Mouse (Mus musculus) spleen, adult 2 months (tissue): Measurements from ENCODE around the gene Ppm1m. TPM values are rescaled to one million over a fixed set of nuclear protein-coding genes. Genes with fewer than 3 reads are reported as not detected.

Source experiments
- DNase-seq, 2 experiments: peaks; one replicate each; pipeline versions ENCODE4 v3.0.0 to v3.0.0-alpha.2; 2012 to 2021; ENCODE audit warnings: low spot score in 2 of 2, low read depth in 1 of 2
- H3K27ac ChIP-seq: fragments of 200-500 bp; 2 replicates; pipeline ENCODE4 v1.5.1; 2012; ENCODE audit warnings: low read length, inconsistent platforms; ENCODE audit not compliant: insufficient read depth
- H3K27me3 ChIP-seq: fragments of 200-500 bp; 2 replicates; pipeline ENCODE4 v1.6.1; 2012; ENCODE audit warnings: mild to moderate bottlenecking, moderate library complexity, low read length, inconsistent platforms; ENCODE audit not compliant: control insufficient read depth, insufficient read depth
- H3K36me3 ChIP-seq: fragments of 200-500 bp; 2 replicates; pipeline ENCODE4 v1.6.1; 2012; ENCODE audit warnings: mild to moderate bottlenecking, low read length, inconsistent platforms; ENCODE audit not compliant: control insufficient read depth, insufficient read depth
- H3K4me1 ChIP-seq: fragments of 200-500 bp; 2 replicates; pipeline ENCODE4 v1.6.1; 2011; ENCODE audit warnings: inconsistent platforms; ENCODE audit not compliant: control insufficient read depth, insufficient read depth, insufficient read length
- H3K4me3 ChIP-seq: fragments of 200-500 bp; 2 replicates; pipeline ENCODE4 v1.5.1; 2011; ENCODE audit warnings: mild to moderate bottlenecking, inconsistent platforms; ENCODE audit not compliant: insufficient read depth, insufficient read length; ENCODE audit errors: extremely low read depth
- CTCF ChIP-seq: fragments of 200-500 bp; IDR thresholded peaks from 2 replicates; pipeline ENCODE4 v1.5.1; 2011; ENCODE audit warnings: mild to moderate bottlenecking, inconsistent platforms; ENCODE audit not compliant: insufficient read depth, insufficient read length, insufficient replicate concordance; ENCODE audit errors: extremely low read depth
- POLR2A ChIP-seq: fragments of 200-500 bp; IDR thresholded peaks from 2 replicates; pipeline ENCODE4 v1.6.1; 2011; ENCODE audit warnings: low read depth, low read length, inconsistent platforms
- WGBS: fragments of 180-500 bp; shearing (Covaris S2); methylation state at CpG from one replicate; pipeline ENCODE4 v1.1.7; 2018; 5-methylcytosine and 5-hydroxymethylcytosine counted together
- polyA plus RNA-seq: library from polyadenylated mRNA; depleted of rRNA; stranded (reverse); fragments of >200 nt; gene quantifications from 2 replicates; pipeline ENCODE4 v1.2.3, GENCODE M21; 2012

The Ppm1m gene
- polyA plus RNA-seq, 1 experiment, result 87.4 TPM

- H3K4me1 ChIP-seq, result peaks cover 10% of the 10 kb centered on the region
- no peaks in the 10 kb centered on the region for H3K27me3 ChIP-seq
- 69% methylated on average over 5 of the region's 5 CpGs for WGBS
- peaks cover 30% of the 10 kb centered on the region for H3K36me3 ChIP-seq
- DNase-seq, result no peak
- H3K27ac ChIP-seq, result no peak overlapping the region
- H3K4me3 ChIP-seq, result no peak overlapping the region
- TF ChIP-seq POLR2A, result no peak
- no peak for TF ChIP-seq CTCF
Observed at GRCm38 (mm10) chr9:106176769-106177168, 22.8 kb downstream of the Ppm1m start.

GRCm38 (mm10) chr9:106175552-106176200, 23.9 kb downstream of the Ppm1m start:
- Histone ChIP-seq H3K27me3 (no peaks in the 10 kb centered on the region), H3K27ac (no peak overlapping the region; the same call in 1 of the 2 replicates), H3K4me3 (no peak overlapping the region), H3K36me3 (peaks cover 22% of the 10 kb centered on the region), H3K4me1 (peaks cover 10% of the 10 kb centered on the region)
- no peak for TF ChIP-seq CTCF
- 26% methylated on average over 3 of the region's 3 CpGs for WGBS
- DNase-seq, result no peak

GRCm38 (mm10) chr9:106173363-106173762, 26.2 kb downstream of the Ppm1m start:
- Histone ChIP-seq H3K27ac (no peak overlapping the region), H3K4me3 (no peak overlapping the region), H3K36me3 (peaks cover 10% of the 10 kb centered on the region), H3K27me3 (no peaks in the 10 kb centered on the region), H3K4me1 (peaks cover 10% of the 10 kb centered on the region)
- DNase-seq, result no peak
- no peak for TF ChIP-seq CTCF
- TF ChIP-seq POLR2A, result no peak
- 38% methylated on average over 2 of the region's 2 CpGs for WGBS

- TF ChIP-seq POLR2A (no peak), CTCF (no peak)
- WGBS, result 15% methylated on average over 3 of the region's 3 CpGs
- H3K27ac ChIP-seq, result no peak overlapping the region
- no peaks in the 10 kb centered on the region for H3K27me3 ChIP-seq
- H3K4me3 ChIP-seq, result peak overlapping the region; percentile 91; the same call in 1 of the 2 replicates
- no peak for DNase-seq
- H3K4me1 ChIP-seq, result peaks cover 10% of the 10 kb centered on the region
- peaks cover 4% of the 10 kb centered on the region for H3K36me3 ChIP-seq
Observed at GRCm38 (mm10) chr9:106172527-106172926, 27.0 kb downstream of the Ppm1m start.

DNA sequence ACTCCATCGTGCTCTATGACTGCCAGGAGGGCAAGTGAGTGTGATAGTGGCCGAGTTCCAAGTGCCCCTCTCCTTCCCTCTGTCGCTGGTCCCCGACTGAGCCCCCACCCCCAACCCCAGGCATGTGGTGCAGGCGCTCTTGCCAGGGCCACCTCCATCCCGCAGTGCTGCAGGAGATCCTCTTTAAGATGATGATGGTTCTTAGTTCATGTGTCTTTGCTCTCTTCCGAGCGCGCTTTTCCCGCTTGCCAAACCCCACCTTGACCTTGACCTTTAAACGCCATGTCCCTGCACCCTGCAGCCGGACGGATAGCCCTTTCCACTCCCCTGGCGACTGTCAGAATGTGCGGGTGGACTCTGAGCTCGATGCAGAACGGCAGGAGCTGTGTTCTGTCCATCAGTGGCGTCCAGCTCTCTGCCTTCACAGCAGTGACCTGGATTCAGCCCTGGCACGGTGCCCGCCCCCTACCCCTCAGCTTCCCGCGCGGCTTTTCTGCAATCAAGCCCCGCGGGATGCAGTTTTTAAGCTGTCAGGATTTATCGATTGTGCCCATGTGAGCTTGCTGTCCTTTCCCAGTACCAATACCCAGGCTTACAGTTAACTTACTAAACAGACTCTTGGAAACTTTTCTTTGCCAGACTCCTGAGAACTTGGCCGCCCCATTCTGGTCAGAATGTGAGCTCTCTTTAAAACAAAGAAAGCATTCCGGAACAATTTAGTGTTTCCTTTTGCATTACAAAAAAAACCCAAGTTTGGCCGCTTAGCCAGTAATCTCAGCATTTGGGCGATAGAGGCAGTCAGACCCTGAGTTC, 28.0 kb downstream of the Ppm1m start:
- Histone ChIP-seq H3K27ac (peak overlapping the region; percentile 97), H3K27me3 (no peaks in the 10 kb centered on the region), H3K4me1 (peaks cover 10% of the 10 kb centered on the region), H3K36me3 (no peaks in the 10 kb centered on the region; the same call in 1 of the 2 replicates), H3K4me3 (peak overlapping the region; percentile 91)
- TF ChIP-seq CTCF, result no peak
- TF ChIP-seq POLR2A, result no peak
- DNase-seq, result peak in 1 of 2 experiments; percentile 27
- WGBS, result under 1% methylated on average over 30 of the region's 30 CpGs

GRCm38 (mm10) chr9:106170556-106171345, 28.8 kb downstream of the Ppm1m start, which contains the start of gene Wdr82:
Wdr82 (plus strand) TSS chr9:106170928.
- Histone ChIP-seq H3K36me3 (no peaks in the 10 kb centered on the region), H3K4me1 (peaks cover 6% of the 10 kb centered on the region), H3K27ac (peak within 1 kb of the TSS; percentile 97), H3K4me3 (peak within 1 kb of the TSS; percentile 91), H3K27me3 (no peaks in the 10 kb centered on the region)
- under 1% methylated on average over 76 of the region's 81 CpGs for WGBS
- DNase-seq, result peak; percentile 86 to 87
- TF ChIP-seq POLR2A, result peak; percentile 77; the same call in 1 of the 2 replicates
- no peak for TF ChIP-seq CTCF
